Mouse (Mus musculus): ENCODE data around the gene U2af1.

DNA sequence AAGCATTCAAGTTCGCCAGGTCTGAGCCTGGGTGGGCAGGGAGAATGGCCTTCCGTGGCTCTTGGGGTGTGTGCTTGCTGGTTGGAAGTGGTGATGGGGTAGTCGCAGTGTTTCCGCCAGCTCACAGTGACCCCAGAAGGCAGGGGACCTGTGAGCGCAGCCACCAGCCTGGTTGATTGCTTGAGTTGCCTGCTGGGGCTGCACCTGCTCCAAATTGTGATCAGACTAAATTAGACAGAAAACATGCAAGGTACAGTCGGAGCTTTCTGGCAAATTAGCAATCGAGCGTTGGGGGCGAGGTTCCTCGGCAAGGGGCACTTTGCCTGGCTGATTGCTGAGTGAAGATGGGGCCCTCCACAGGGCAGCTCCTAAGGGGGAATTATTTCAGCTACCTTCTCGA lies 39.7 kb upstream of the U2af1 start:
- TF ChIP-seq CTCF (IDR thresholded peaks at IDR 0.05; ENCODE audit: borderline replicate concordance, control insufficient read depth, extremely low read depth, insufficient read depth, low read length, poor library complexity) (no peak), POLR2A (IDR thresholded peaks at IDR 0.05; ENCODE audit: control insufficient read depth, extremely low read depth, insufficient read depth, low read length, poor library complexity) (no peak)

Data from thymus, adult 2 months (tissue).